19 mouse cellular contexts compared by ENCODE assay signal in genomic region chr16:10999809-11000208, GRCm38 (mm10).
DNase-seq lines count a peak whose midpoint lies in the region; ATAC-seq lines count a peak whose summit lies in the region.
"Had no signal": no experiment of that assay in that cellular context is flagged by ENCODE, and none has a peak within 500 bp of the region (broad histone marks: within the 10 kb centered on the region; RNA-seq: fewer than 3 reads in every experiment).

No protein-coding gene starts in this region.

- ATAC-seq in granulocyte monocyte progenitor cell, adult 5-6 weeks (replicated peaks; ENCODE audit: poor library complexity, severe bottlenecking): peak; percentile 53
- ATAC-seq: forebrain, embryonic 13.5 days had no signal

- peak; percentile 94 for DNase-seq in heart, adult 11 months
- DNase-seq in heart, adult 9 months (ENCODE audit: low spot score in 2 of 2): no peak
- DNase-seq in 416B (ENCODE audit: low read depth): peak; percentile 81
- peak; percentile 58 to 62 for DNase-seq in monocyte, adult 2 months (ENCODE audit: low read depth in 1 of 2, low spot score in 2 of 2)
- no peak for DNase-seq in frontal cortex, postnatal 10 days (ENCODE audit: low spot score in 2 of 2)
- DNase-seq in right cerebral cortex, postnatal 14 days: no peak
- no peak for DNase-seq in left cerebral cortex, postnatal 10 days (ENCODE audit: extremely low spot score in 1 of 2, low spot score in 2 of 2)
- DNase-seq: adrenal gland, postnatal 10 days; cerebellum, adult 9-10 months; embryo, embryonic 11 days; kidney, adult 8-10 months; kidney, postnatal 4 days; left cerebral cortex, postnatal 4 days; lung, adult 18-20 months; midbrain, embryonic 14.5 days; right cerebral cortex, postnatal 25 days; thymus, postnatal 14 days had no signal

- intact Hi-C loops in left cerebral cortex, postnatal 10 days (cut with DNase I): no loop called here

Comparison
In these comparisons a context has a peak if more than half of its experiments do, and no peak if none do; other contexts are left out.
1. DNase-seq: peak in heart, adult 11 months (single experiment), 416B (single experiment) and monocyte, adult 2 months (2 of 2); none in heart, adult 9 months (0 of 2), frontal cortex, postnatal 10 days (0 of 2), right cerebral cortex, postnatal 14 days (single experiment) and left cerebral cortex, postnatal 10 days (0 of 2).